Mouse (Mus musculus) liver, postnatal 0 days (tissue): ENCODE data around the gene Lyz1.

Experiments used
- CTCF ChIP-seq: sonication (generic); IDR thresholded peaks from 2 replicates; pipeline ENCODE4 v1.5.1; 2016; ENCODE audit warnings: antibody characterized with exemption, low read depth
- EP300 ChIP-seq: IDR thresholded peaks from 2 replicates; pipeline ENCODE4 v1.6.1; 2016; ENCODE audit warnings: antibody characterized with exemption, low read depth, mild to moderate bottlenecking

GRCm38 (mm10) chr10:117335649-117336048 is 43.0 kb upstream of the Lyz1 start:
- TF ChIP-seq CTCF (no peak), EP300 (no peak)
